Comparison of ENCODE assay signal across 1 mouse cellular context in genomic region chr3:144138659-144139058, GRCm38 (mm10).
TF ChIP-seq lines count a peak whose summit lies in the region.

No protein-coding gene starts in this region.

TF ChIP-seq in CH12.LX, 34 proteins besides CTCF, POLR2A, EP300 and RAD21 (continued from another document):
- peak; percentile 56; the same call in 1 of the 2 replicates for TF ChIP-seq MAFK (IDR thresholded peaks at IDR 0.05; ENCODE audit: insufficient replicate concordance, low read length)
- TF ChIP-seq NRF1 (IDR thresholded peaks at IDR 0.05; ENCODE audit: low read depth, low read length): no peak
- TF ChIP-seq POLR2AphosphoS2 (IDR thresholded peaks at IDR 0.05; ENCODE audit: low read depth, low read length): no peak
- no peak for TF ChIP-seq ETS1 (conservative IDR thresholded peaks at IDR 0.05; ENCODE audit: low read depth, low read length)
- 0 out of 2 replicates have a peak, but pooled peaks have one; percentile 6 for TF ChIP-seq MYC (IDR thresholded peaks at IDR 0.05; ENCODE audit: low read depth, low read length)
- TF ChIP-seq SMC3 (IDR thresholded peaks at IDR 0.05; ENCODE audit: low read depth, low read length): no peak
- TF ChIP-seq ZNF384 (IDR thresholded peaks at IDR 0.05; ENCODE audit: low read depth, low read length): no peak
- TF ChIP-seq CHD2 (IDR thresholded peaks at IDR 0.05; ENCODE audit: low read length): no peak
- peak; percentile 42; the same call in 1 of the 2 replicates for TF ChIP-seq TCF12 (IDR thresholded peaks at IDR 0.05; ENCODE audit: low read depth, low read length)
- TF ChIP-seq KAT2A (IDR thresholded peaks at IDR 0.05; ENCODE audit: insufficient replicate concordance, low read length): no peak
